Mouse (Mus musculus): ENCODE data around the gene Prkca.

Gene Prkca

DNA sequence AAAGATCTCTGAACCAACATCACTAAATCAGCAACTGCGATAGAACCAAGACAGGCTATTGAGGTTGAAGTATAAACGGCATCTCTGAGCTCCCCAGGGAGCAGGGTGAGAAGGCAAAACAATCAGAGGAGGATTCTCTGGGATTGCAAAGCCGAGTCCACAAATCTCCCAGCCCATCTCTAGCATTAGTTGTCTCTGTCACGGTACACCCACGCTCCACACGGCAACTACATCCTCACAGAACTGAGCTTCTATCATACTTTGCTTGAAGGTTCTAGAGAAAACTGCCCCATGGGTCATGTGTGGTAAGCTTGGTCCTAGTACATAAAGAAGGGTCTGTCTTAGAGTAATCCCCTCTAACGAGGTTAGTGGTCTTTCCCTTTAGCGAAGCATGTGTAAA lies 280.6 kb downstream of the Prkca start:
- DNase-seq (ENCODE audit: low read depth): no peak

- no peak for DNase-seq (ENCODE audit: low read depth)
Observed at GRCm38 (mm10) chr11:108061571-108062479, 281.9 kb downstream of the Prkca start.

GRCm38 (mm10) chr11:108057138-108057537 lies 286.6 kb downstream of the Prkca start:
- no peak for DNase-seq (ENCODE audit: low read depth)

DNA sequence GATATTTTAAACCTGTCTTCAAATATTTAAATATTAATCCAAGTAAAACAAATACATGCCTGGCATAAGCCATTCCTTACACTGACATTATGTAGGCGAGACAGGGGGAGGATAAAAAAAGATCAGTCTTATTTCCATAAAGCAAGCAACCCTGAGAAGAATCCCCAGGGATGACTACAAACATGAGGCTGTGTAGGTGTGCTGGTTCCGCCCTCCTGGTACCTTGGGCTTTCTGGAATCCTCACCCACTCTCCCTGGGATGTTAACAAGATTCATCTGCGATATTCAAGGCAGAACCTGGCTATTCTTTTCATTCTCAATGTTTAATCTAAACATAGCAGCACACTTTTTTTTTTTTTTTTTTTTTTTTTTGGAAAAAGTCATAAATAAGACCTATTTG lies 289.1 kb downstream of the Prkca start:
- DNase-seq (ENCODE audit: low read depth): no peak

- no peak for DNase-seq (ENCODE audit: low read depth)
Observed at GRCm38 (mm10) chr11:108053746-108054145, 290.0 kb downstream of the Prkca start.

- DNase-seq (ENCODE audit: low read depth): no peak
Observed at GRCm38 (mm10) chr11:108041669-108042068, 302.1 kb downstream of the Prkca start.

- DNase-seq (ENCODE audit: low read depth): no peak
Observed at GRCm38 (mm10) chr11:108040823-108041222, 302.9 kb downstream of the Prkca start.

DNA sequence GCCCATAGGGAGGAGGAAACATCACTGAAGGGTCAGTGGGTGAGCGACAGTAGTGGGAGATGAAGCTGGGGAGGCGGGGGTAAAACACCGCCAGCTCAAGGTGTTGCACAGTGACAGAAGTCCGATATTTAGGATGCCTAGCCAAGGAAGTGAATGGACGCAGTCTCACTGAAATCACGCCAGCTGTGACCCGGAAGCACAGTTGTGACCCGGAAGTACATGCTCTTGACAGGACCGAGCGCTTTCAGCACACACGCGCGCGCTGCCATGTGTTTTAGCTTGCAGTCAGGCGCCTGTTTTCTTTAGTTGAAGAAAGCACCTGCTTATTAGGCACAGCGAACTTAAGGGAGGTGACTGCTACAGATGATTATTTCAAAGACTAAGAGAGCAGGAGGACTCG lies 304.0 kb downstream of the Prkca start:
- no peak for DNase-seq (ENCODE audit: low read depth)

- peak; percentile 38 for DNase-seq (ENCODE audit: low read depth)
Observed at GRCm38 (mm10) chr11:108038989-108039388, 304.7 kb downstream of the Prkca start.

DNA sequence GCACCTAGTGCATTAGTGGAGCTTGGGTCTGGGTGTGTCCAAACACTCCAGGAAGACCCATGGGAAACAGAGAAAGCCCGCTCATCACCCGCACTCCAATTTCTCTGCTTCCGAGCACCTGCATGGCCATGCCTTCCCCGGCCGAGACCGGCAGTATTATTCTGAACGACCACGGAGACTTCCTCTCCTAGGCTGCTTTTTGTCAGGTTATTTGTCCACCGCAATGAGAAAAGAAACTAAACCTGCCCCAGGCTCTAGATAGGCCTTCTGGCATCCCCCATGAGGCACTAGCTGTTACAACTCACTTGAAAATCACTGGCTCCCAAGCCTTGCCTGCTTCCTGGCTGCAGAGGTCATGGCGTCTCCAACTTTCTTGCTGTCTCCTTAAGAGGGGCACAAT lies 307.4 kb downstream of the Prkca start:
- no peak for DNase-seq (ENCODE audit: low read depth)

- DNase-seq (ENCODE audit: low read depth): no peak
Observed at GRCm38 (mm10) chr11:108035761-108036160, 308.0 kb downstream of the Prkca start.

DNA sequence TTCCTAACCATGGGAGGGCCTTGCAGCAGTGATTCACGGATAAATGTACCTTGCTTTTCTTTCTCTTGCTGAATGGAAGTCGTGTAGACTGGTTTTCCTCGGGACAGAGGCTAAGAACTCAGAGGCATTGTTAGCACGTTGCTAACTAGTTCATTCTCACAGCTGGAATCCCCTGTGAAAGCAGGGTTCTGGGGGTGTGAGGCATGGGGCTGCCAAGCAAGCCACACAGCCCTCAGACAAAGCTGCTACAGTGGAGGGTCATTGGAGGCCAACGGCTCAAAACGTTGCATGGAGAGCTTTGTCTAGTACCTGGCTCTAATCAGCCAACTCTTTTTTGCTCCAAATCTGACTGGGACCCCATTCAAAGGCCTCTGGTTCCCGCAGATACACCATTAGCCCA lies 309.4 kb downstream of the Prkca start:
- DNase-seq (ENCODE audit: low read depth): no peak

- DNase-seq (ENCODE audit: low read depth): no peak
Observed at GRCm38 (mm10) chr11:108032568-108032967, 311.2 kb downstream of the Prkca start.

DNA sequence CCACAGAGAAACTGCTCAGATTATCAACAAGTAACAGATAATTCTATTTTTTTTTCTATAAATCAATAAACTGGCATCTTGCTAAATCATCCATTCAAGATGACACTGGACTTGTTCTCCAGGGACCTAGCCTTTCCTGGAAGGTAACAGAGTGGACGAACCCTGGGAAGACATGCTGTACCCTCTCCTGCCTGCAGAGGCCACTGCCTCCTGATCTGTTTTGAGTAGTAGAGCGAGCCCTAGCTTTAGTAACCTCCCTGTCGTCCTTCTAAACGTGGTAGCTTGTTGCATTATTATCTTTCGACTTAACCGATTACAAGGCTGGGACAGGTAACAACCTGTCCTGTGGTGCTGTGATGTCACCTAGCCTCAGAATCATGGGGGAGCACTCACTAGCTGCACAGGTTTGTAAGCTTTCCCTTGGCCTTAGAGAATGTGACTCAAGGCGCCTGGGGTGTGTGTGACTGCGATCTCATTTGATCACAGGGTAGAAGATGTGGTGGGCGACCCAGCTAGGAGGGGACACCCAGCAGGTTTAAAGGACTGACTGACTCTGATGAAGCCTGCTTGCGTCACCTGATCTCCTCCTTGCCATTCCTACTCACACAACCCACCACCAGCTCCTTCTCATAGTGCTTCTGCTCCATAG lies 312.6 kb downstream of the Prkca start:
- peak; percentile 43 for DNase-seq (ENCODE audit: low read depth)

DNA sequence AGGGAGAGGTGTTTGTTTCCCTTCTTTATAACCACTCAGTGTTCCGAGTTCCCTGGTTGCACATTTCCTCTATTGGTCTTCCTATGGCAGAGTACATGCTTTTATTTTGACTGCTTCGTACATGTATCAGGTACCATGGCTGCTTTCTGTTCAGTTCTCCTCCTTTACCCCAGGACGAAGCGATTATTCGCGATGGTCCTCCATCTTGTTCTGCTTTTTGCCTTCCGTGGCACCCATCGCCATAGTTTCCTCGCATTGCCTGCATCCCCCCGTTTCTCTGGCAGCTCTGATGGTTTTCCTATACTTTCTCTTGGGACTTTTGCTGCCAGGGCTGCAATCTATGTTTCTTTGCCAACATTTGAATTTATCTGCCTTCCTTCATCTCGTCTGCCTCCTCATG lies 314.4 kb downstream of the Prkca start:
- no peak for DNase-seq (ENCODE audit: low read depth)

GRCm38 (mm10) chr11:108028398-108028797 lies 315.3 kb downstream of the Prkca start:
- DNase-seq (ENCODE audit: low read depth): no peak

DNA sequence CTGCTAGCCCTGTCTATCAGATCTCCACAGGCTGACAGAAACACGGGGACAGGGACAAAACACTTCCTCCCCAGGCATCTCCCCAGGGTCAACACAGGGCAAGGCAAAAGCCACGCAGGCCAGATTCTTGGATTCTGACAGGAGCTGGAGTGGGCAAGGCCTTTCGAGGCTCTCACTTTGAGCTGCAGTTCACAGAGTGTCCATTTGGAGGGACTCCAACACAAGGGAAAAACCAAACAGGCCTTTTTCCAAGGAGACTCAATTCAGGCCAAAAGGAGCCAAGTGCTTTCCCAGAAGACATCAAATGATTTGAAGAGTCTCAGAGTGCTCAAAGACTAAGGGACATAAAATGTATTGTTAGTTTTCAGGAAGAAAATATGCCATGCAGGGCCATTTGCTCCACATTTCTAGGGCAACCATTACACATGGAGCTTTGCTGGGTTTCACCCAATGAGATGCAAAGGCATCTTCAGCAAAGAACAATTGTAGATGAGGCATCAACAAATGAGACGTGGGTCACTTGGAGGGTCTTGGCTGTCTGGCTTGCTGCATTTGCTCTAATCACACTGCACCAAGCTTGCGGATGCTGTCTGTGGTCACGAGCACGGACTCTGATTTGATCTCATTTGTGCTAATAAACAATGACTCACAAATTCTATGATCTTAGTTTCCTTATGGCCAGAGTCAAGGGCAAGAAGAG lies 317.9 kb downstream of the Prkca start:
- DNase-seq (ENCODE audit: low read depth): peak; percentile 27

GRCm38 (mm10) chr11:108023188-108023587 lies 320.5 kb downstream of the Prkca start:
- DNase-seq (ENCODE audit: low read depth): no peak

GRCm38 (mm10) chr11:108020889-108021288 lies 322.8 kb downstream of the Prkca start:
- no peak for DNase-seq (ENCODE audit: low read depth)

DNA sequence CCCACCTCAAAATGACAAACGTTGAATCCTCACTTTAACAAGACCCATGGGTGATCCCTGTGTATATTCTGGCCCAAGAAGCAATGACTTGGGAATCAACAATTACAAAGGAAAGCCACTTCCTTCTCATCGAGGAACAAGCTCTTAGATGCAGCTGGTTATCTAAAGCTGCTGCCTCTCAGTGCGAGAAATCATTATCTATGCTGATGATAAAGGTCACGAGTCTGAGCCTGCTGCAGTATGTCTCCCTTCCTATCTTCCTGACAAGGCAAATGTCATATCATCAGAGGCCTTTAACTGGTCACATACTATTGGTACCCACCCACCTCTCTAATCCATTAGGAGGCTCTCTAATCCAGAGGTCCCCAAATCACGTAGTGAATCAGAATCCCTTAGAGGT lies 328.4 kb downstream of the Prkca start:
- no peak for DNase-seq (ENCODE audit: low read depth)

DNA sequence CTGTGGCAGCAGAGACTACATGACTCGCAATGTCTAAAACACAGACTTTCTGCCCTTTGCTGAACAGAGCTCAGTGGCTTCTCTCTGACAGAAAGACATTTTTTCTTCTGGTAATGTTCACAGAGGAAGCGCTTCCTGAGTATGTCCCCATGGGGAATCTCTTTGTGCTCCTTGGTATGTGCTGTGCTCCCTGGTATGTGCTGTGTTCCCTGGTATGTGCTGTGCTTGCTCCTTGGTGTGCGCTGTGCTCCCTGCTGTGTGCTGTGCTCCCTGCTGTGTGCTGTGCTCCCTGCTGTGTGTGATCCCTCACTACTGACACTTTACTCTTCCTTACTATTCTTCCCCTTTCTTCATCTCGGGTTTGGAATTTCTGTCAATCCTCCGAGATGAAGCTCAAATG lies 330.3 kb downstream of the Prkca start:
- DNase-seq (ENCODE audit: low read depth): no peak

DNA sequence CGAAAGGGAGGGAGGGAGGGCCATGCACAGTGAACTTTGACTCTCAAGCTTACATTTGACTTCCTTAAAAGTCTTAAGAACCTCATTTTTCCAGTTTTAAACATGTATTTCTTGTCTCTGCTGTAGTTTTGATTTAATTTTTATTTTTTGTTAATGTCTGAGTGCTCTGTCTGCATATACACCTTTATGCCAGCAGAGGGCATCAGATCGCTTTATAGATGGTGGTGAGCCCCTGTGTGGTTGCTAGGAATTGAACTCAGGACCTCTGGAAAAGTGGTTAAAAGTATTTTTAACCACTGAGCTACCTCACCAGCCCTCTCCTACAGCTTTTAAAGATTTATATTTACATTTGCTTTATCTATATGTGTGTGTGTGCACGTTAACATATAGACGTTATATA lies 333.3 kb downstream of the Prkca start:
- peak; percentile 61 for DNase-seq (ENCODE audit: low read depth)

GRCm38 (mm10) chr11:107998891-107999290 lies 344.8 kb downstream of the Prkca start:
- no peak for DNase-seq (ENCODE audit: low read depth)
